Mouse (Mus musculus): ENCODE results near the gene Pawr. TPM values are rescaled to one million over a fixed set of nuclear protein-coding genes. Genes with fewer than 3 reads are reported as not detected.
A peak's percentile ranks its signal among the peaks of the same experiment; 100 is the strongest.

Gene Pawr
- polyA plus RNA-seq, 1 experiment from 2014 or later = 14.4 TPM

GRCm38 (mm10) chr10:108389927-108390287 lies 58.0 kb downstream of the Pawr start:
- 11% methylated on average over 4 of the region's 4 CpGs for WGBS
- ATAC-seq (ENCODE audit: low read depth) = peak; percentile 68
- Histone ChIP-seq H3K4me1 (replicated peaks; ENCODE audit: control insufficient read depth, insufficient read depth, low read length) (peaks cover 27% of the 10 kb centered on the region), H3K4me2 (ENCODE audit: low read depth, low read length) (no peak overlapping the region), H3K27ac (ENCODE audit: low read length) (no peak overlapping the region), H3K27me3 (ENCODE audit: control insufficient read depth, insufficient read depth, low read depth, low read length) (no peaks in the 10 kb centered on the region), H3K9me3 (ENCODE audit: control insufficient read depth, low read length) (no peaks in the 10 kb centered on the region), H3K36me3 (ENCODE audit: control insufficient read depth, insufficient read depth, low read length) (no peaks in the 10 kb centered on the region), H3K9ac (ENCODE audit: low read length) (no peak overlapping the region), H3K4me3 (ENCODE audit: low read length) (no peak overlapping the region)

GRCm38 (mm10) chr10:108391370-108391902 lies 59.5 kb downstream of the Pawr start:
- 71% methylated on average over 15 of the region's 15 CpGs for WGBS
- H3K27me3 ChIP-seq (ENCODE audit: control insufficient read depth, insufficient read depth, low read depth, low read length) = no peaks in the 10 kb centered on the region
- no peak overlapping the region for H3K9ac ChIP-seq (ENCODE audit: low read length)
- no peaks in the 10 kb centered on the region for H3K9me3 ChIP-seq (ENCODE audit: control insufficient read depth, low read length)
- no peak overlapping the region for H3K4me2 ChIP-seq (ENCODE audit: low read depth, low read length)
- no peak overlapping the region for H3K4me3 ChIP-seq (ENCODE audit: low read length)
- H3K36me3 ChIP-seq (ENCODE audit: control insufficient read depth, insufficient read depth, low read length) = no peaks in the 10 kb centered on the region
- H3K27ac ChIP-seq (ENCODE audit: low read length) = no peak overlapping the region
- peaks cover 27% of the 10 kb centered on the region for H3K4me1 ChIP-seq (replicated peaks; ENCODE audit: control insufficient read depth, insufficient read depth, low read length)
- ATAC-seq (ENCODE audit: low read depth) = no peak

GRCm38 (mm10) chr10:108392151-108392550 lies 60.2 kb downstream of the Pawr start:
- no peaks in the 10 kb centered on the region for H3K9me3 ChIP-seq (ENCODE audit: control insufficient read depth, low read length)
- WGBS = 92% methylated on average over 10 of the region's 10 CpGs

GRCm38 (mm10) chr10:108394306-108394705 lies 62.4 kb downstream of the Pawr start:
- H3K4me1 ChIP-seq (replicated peaks; ENCODE audit: control insufficient read depth, insufficient read depth, low read length) = peaks cover 13% of the 10 kb centered on the region
- no peaks in the 10 kb centered on the region for H3K27me3 ChIP-seq (ENCODE audit: control insufficient read depth, insufficient read depth, low read depth, low read length)
- H3K9ac ChIP-seq (ENCODE audit: low read length) = no peak overlapping the region
- no peaks in the 10 kb centered on the region for H3K36me3 ChIP-seq (ENCODE audit: control insufficient read depth, insufficient read depth, low read length)
- peak; percentile 74 for ATAC-seq (ENCODE audit: low read depth)
- H3K27ac ChIP-seq (ENCODE audit: low read length) = no peak overlapping the region
- no peaks in the 10 kb centered on the region for H3K9me3 ChIP-seq (ENCODE audit: control insufficient read depth, low read length)
- no peak overlapping the region for H3K4me3 ChIP-seq (ENCODE audit: low read length)
- 23% methylated on average over 4 of the region's 4 CpGs for WGBS
- no peak overlapping the region for H3K4me2 ChIP-seq (ENCODE audit: low read depth, low read length)

More at GRCm38 (mm10) chr10:108392151-108392550, 60.2 kb downstream of the Pawr start:
- H3K27ac ChIP-seq (ENCODE audit: low read length) = no peak overlapping the region
- H3K9ac ChIP-seq (ENCODE audit: low read length) = no peak overlapping the region
- peaks cover 27% of the 10 kb centered on the region for H3K4me1 ChIP-seq (replicated peaks; ENCODE audit: control insufficient read depth, insufficient read depth, low read length)
- no peaks in the 10 kb centered on the region for H3K36me3 ChIP-seq (ENCODE audit: control insufficient read depth, insufficient read depth, low read length)
- ATAC-seq (ENCODE audit: low read depth) = no peak
- no peaks in the 10 kb centered on the region for H3K27me3 ChIP-seq (ENCODE audit: control insufficient read depth, insufficient read depth, low read depth, low read length)
- H3K4me2 ChIP-seq (ENCODE audit: low read depth, low read length) = no peak overlapping the region
- H3K4me3 ChIP-seq (ENCODE audit: low read length) = no peak overlapping the region

- WGBS = 67% methylated on average over 12 of the region's 12 CpGs
- Histone ChIP-seq H3K27me3 (ENCODE audit: control insufficient read depth, insufficient read depth, low read depth, low read length) (no peaks in the 10 kb centered on the region), H3K4me3 (ENCODE audit: low read length) (no peak overlapping the region), H3K9ac (ENCODE audit: low read length) (no peak overlapping the region), H3K4me2 (ENCODE audit: low read depth, low read length) (no peak overlapping the region), H3K9me3 (ENCODE audit: control insufficient read depth, low read length) (no peaks in the 10 kb centered on the region), H3K36me3 (ENCODE audit: control insufficient read depth, insufficient read depth, low read length) (no peaks in the 10 kb centered on the region), H3K27ac (ENCODE audit: low read length) (no peak overlapping the region), H3K4me1 (replicated peaks; ENCODE audit: control insufficient read depth, insufficient read depth, low read length) (peaks cover 5% of the 10 kb centered on the region)
- ATAC-seq (ENCODE audit: low read depth) = no peak
Observed at GRCm38 (mm10) chr10:108395229-108395628, 63.3 kb downstream of the Pawr start.

GRCm38 (mm10) chr10:108395647-108396046 lies 63.7 kb downstream of the Pawr start:
- H3K4me2 ChIP-seq (ENCODE audit: low read depth, low read length) = no peak overlapping the region
- no peak for ATAC-seq (ENCODE audit: low read depth)
- H3K9me3 ChIP-seq (ENCODE audit: control insufficient read depth, low read length) = no peaks in the 10 kb centered on the region
- no peak overlapping the region for H3K9ac ChIP-seq (ENCODE audit: low read length)
- H3K4me3 ChIP-seq (ENCODE audit: low read length) = no peak overlapping the region
- H3K27ac ChIP-seq (ENCODE audit: low read length) = no peak overlapping the region
- H3K4me1 ChIP-seq (replicated peaks; ENCODE audit: control insufficient read depth, insufficient read depth, low read length) = peaks cover 2% of the 10 kb centered on the region; the same call in 1 of the 2 replicates
- H3K27me3 ChIP-seq (ENCODE audit: control insufficient read depth, insufficient read depth, low read depth, low read length) = no peaks in the 10 kb centered on the region
- 81% methylated on average over 14 of the region's 14 CpGs for WGBS
- H3K36me3 ChIP-seq (ENCODE audit: control insufficient read depth, insufficient read depth, low read length) = no peaks in the 10 kb centered on the region

GRCm38 (mm10) chr10:108402751-108403150 lies 70.8 kb downstream of the Pawr start:
- no peak overlapping the region for H3K4me2 ChIP-seq (ENCODE audit: low read depth, low read length)
- no peak overlapping the region for H3K9ac ChIP-seq (ENCODE audit: low read length)
- H3K4me3 ChIP-seq (ENCODE audit: low read length) = no peak overlapping the region
- H3K27ac ChIP-seq (ENCODE audit: low read length) = no peak overlapping the region
- H3K4me1 ChIP-seq (replicated peaks; ENCODE audit: control insufficient read depth, insufficient read depth, low read length) = peaks cover 23% of the 10 kb centered on the region
- H3K27me3 ChIP-seq (ENCODE audit: control insufficient read depth, insufficient read depth, low read depth, low read length) = no peaks in the 10 kb centered on the region
- no peak for ATAC-seq (ENCODE audit: low read depth)
- no peaks in the 10 kb centered on the region for H3K36me3 ChIP-seq (ENCODE audit: control insufficient read depth, insufficient read depth, low read length)
- no peaks in the 10 kb centered on the region for H3K9me3 ChIP-seq (ENCODE audit: control insufficient read depth, low read length)
- 75% methylated on average over 4 of the region's 4 CpGs for WGBS

GRCm38 (mm10) chr10:108403366-108403865 lies 71.5 kb downstream of the Pawr start:
- Histone ChIP-seq H3K27ac (ENCODE audit: low read length) (peak overlapping the region; percentile 46), H3K4me2 (ENCODE audit: low read depth, low read length) (no peak overlapping the region), H3K9me3 (ENCODE audit: control insufficient read depth, low read length) (no peaks in the 10 kb centered on the region), H3K36me3 (ENCODE audit: control insufficient read depth, insufficient read depth, low read length) (no peaks in the 10 kb centered on the region), H3K27me3 (ENCODE audit: control insufficient read depth, insufficient read depth, low read depth, low read length) (no peaks in the 10 kb centered on the region), H3K9ac (ENCODE audit: low read length) (no peak overlapping the region), H3K4me3 (ENCODE audit: low read length) (no peak overlapping the region), H3K4me1 (replicated peaks; ENCODE audit: control insufficient read depth, insufficient read depth, low read length) (peaks cover 23% of the 10 kb centered on the region)
- WGBS = 93% methylated on average over 4 of the region's 4 CpGs
- no peak for ATAC-seq (ENCODE audit: low read depth)

- no peak for ATAC-seq (ENCODE audit: low read depth)
- no peaks in the 10 kb centered on the region for H3K9me3 ChIP-seq (ENCODE audit: control insufficient read depth, low read length)
- H3K4me1 ChIP-seq (replicated peaks; ENCODE audit: control insufficient read depth, insufficient read depth, low read length) = peaks cover 23% of the 10 kb centered on the region
- H3K9ac ChIP-seq (ENCODE audit: low read length) = no peak overlapping the region
- no peak overlapping the region for H3K4me3 ChIP-seq (ENCODE audit: low read length)
- WGBS = 33% methylated on average over 9 of the region's 9 CpGs
- H3K36me3 ChIP-seq (ENCODE audit: control insufficient read depth, insufficient read depth, low read length) = no peaks in the 10 kb centered on the region
- no peaks in the 10 kb centered on the region for H3K27me3 ChIP-seq (ENCODE audit: control insufficient read depth, insufficient read depth, low read depth, low read length)
- H3K4me2 ChIP-seq (ENCODE audit: low read depth, low read length) = no peak overlapping the region
- H3K27ac ChIP-seq (ENCODE audit: low read length) = peak overlapping the region; percentile 74
Observed at GRCm38 (mm10) chr10:108404087-108404486, 72.2 kb downstream of the Pawr start.
